Mouse (Mus musculus) MEL (cell line): ENCODE measurements around the gene Mfsd13b. TPM values are rescaled to one million over a fixed set of nuclear protein-coding genes. Genes with fewer than 3 reads are reported as not detected.

Experiments
- DNase-seq: peaks from one replicate; pipeline ENCODE4 v3.0.0; 2011; ENCODE audit warnings: low read depth, low spot score
- H3K27ac ChIP-seq: 2 replicates; pipeline ENCODE4 v1.5.1; 2012; ENCODE audit warnings: low read depth, mild to moderate bottlenecking, control low read depth, low read length, moderate library complexity; ENCODE audit not compliant: control insufficient read depth
- H3K27me3 ChIP-seq, 2 experiments: fragments of 150-350 bp in 1 of 2; sonication (generic) in 1 of 2; 2 replicates each; pipeline ENCODE4 v1.6.1; 2012; ENCODE audit warnings: low read length in 2 of 2, mild to moderate bottlenecking in 2 of 2, improper control_type of control experiment in 1 of 2, moderate library complexity in 1 of 2; ENCODE audit not compliant: insufficient read depth in 2 of 2, control insufficient read depth in 1 of 2
- H3K36me3 ChIP-seq, 2 experiments: 2 replicates each; pipeline ENCODE4 v1.6.1; 2012 to 2014; ENCODE audit warnings: low read length in 2 of 2, improper control_type of control experiment in 1 of 2, inconsistent platforms in 1 of 2, mild to moderate bottlenecking in 1 of 2; ENCODE audit not compliant: insufficient read depth in 2 of 2, control insufficient read depth in 1 of 2
- H3K4me1 ChIP-seq, 2 experiments: fragments of 150-350 bp in 1 of 2; sonication (generic) in 1 of 2; 2 replicates each; pipeline ENCODE4 v1.6.1; 2012; ENCODE audit warnings: low read length in 2 of 2, improper control_type of control experiment in 1 of 2, mild to moderate bottlenecking in 1 of 2; ENCODE audit not compliant: insufficient read depth in 2 of 2, control insufficient read depth in 1 of 2
- H3K4me3 ChIP-seq, 2 experiments: fragments of 150-350 bp in 1 of 2; sonication (generic) in 1 of 2; 2 replicates each; pipeline ENCODE4 v1.5.1; 2012; ENCODE audit warnings: low read depth in 2 of 2, low read length in 2 of 2, mild to moderate bottlenecking in 2 of 2, moderate library complexity in 2 of 2, control low read depth in 1 of 2, improper control_type of control experiment in 1 of 2; ENCODE audit not compliant: control insufficient read depth in 1 of 2, insufficient read depth in 1 of 2
- H3K79me2 ChIP-seq: 2 replicates; pipeline ENCODE4 v1.6.1; 2012; ENCODE audit warnings: mild to moderate bottlenecking, low read length, moderate library complexity; ENCODE audit not compliant: control insufficient read depth, poor library complexity, insufficient read depth
- H3K9ac ChIP-seq: 2 replicates; pipeline ENCODE4 v1.6.1; 2012; ENCODE audit warnings: low read depth, mild to moderate bottlenecking, control low read depth, low read length, moderate library complexity; ENCODE audit not compliant: control insufficient read depth, poor library complexity, severe bottlenecking
- H3K9me3 ChIP-seq: fragments of 150-350 bp; sonication (generic); replicated peaks from 2 replicates; pipeline ENCODE4 v1.6.1; 2012; ENCODE audit warnings: mild to moderate bottlenecking, low read length, improper control_type of control experiment, moderate library complexity; ENCODE audit not compliant: insufficient read depth
- BHLHE40 ChIP-seq: IDR thresholded peaks from 2 replicates; pipeline ENCODE4 v1.6.1; 2012; ENCODE audit warnings: low read depth, mild to moderate bottlenecking, inconsistent platforms, low read length, improper control_type of control experiment, borderline replicate concordance
- CHD1 ChIP-seq: IDR thresholded peaks from 2 replicates; pipeline ENCODE4 v1.6.1; 2012; ENCODE audit warnings: low read depth, mild to moderate bottlenecking, inconsistent platforms, low read length, improper control_type of control experiment
- CHD2 ChIP-seq: IDR thresholded peaks from 2 replicates; pipeline ENCODE4 v1.6.1; 2011; ENCODE audit warnings: low read length, improper control_type of control experiment
- CTCF ChIP-seq, 3 experiments: IDR thresholded peaks in 2 of 3; conservative IDR thresholded peaks in 1 of 3; 2 replicates each; pipeline ENCODE4 v1.5.1; 2011 to 2012; ENCODE audit warnings: low read length in 3 of 3, low read depth in 2 of 3, mild to moderate bottlenecking in 2 of 3, improper control_type of control experiment in 1 of 3, inconsistent platforms in 1 of 3, mixed read lengths in 1 of 3, moderate library complexity in 1 of 3; ENCODE audit not compliant: control insufficient read depth in 1 of 3, insufficient read depth in 1 of 3, poor library complexity in 1 of 3, severe bottlenecking in 1 of 3
- ELF1 ChIP-seq: IDR thresholded peaks from 2 replicates; pipeline ENCODE4 v1.6.1; 2014; ENCODE audit warnings: low read depth, mild to moderate bottlenecking, inconsistent platforms, low read length, improper control_type of control experiment, moderate library complexity
- GABPA ChIP-seq: IDR thresholded peaks from 2 replicates; pipeline ENCODE4 v1.6.1; 2012; ENCODE audit warnings: low read depth, mild to moderate bottlenecking, inconsistent platforms, low read length, improper control_type of control experiment, moderate library complexity
- HCFC1 ChIP-seq: IDR thresholded peaks from 2 replicates; pipeline ENCODE4 v1.6.1; 2012; ENCODE audit warnings: low read depth, mild to moderate bottlenecking, inconsistent platforms, low read length, improper control_type of control experiment, moderate library complexity
- KAT2A ChIP-seq: conservative IDR thresholded peaks from 2 replicates; pipeline ENCODE4 v1.6.1; 2012; ENCODE audit warnings: low read depth, low read length, improper control_type of control experiment, inconsistent platforms
- MAFK ChIP-seq: IDR thresholded peaks from 2 replicates; pipeline ENCODE4 v1.6.1; 2011; ENCODE audit warnings: low read depth, mild to moderate bottlenecking, low read length, improper control_type of control experiment, borderline replicate concordance
- MAX ChIP-seq: IDR thresholded peaks from 2 replicates; pipeline ENCODE4 v1.6.1; 2011; ENCODE audit warnings: low read length, improper control_type of control experiment
- MAZ ChIP-seq: IDR thresholded peaks from 2 replicates; pipeline ENCODE4 v1.6.1; 2012; ENCODE audit warnings: low read depth, mild to moderate bottlenecking, inconsistent platforms, low read length, improper control_type of control experiment
- MEF2A ChIP-seq: IDR thresholded peaks from 2 replicates; pipeline ENCODE4 v1.6.1; 2014; ENCODE audit warnings: low read depth, mild to moderate bottlenecking, inconsistent platforms, low read length, improper control_type of control experiment; ENCODE audit not compliant: poor library complexity, insufficient replicate concordance, severe bottlenecking; ENCODE audit errors: extremely low read depth
- MYB ChIP-seq: IDR thresholded peaks from 2 replicates; pipeline ENCODE4 v1.6.1; 2011; ENCODE audit warnings: mild to moderate bottlenecking, low read depth, low read length, improper control_type of control experiment
- MYC ChIP-seq: IDR thresholded peaks from 2 replicates; pipeline ENCODE4 v1.6.1; 2011; ENCODE audit warnings: low read depth, mild to moderate bottlenecking, low read length, improper control_type of control experiment, moderate library complexity
- POLR2A ChIP-seq, 2 experiments: IDR thresholded peaks; 2 replicates each; pipeline ENCODE4 v1.6.1; 2011 to 2012; ENCODE audit warnings: low read length in 2 of 2, mild to moderate bottlenecking in 2 of 2, control low read depth in 1 of 2, improper control_type of control experiment in 1 of 2, low read depth in 1 of 2, moderate library complexity in 1 of 2; ENCODE audit not compliant: control insufficient read depth in 1 of 2, insufficient read depth in 1 of 2, poor library complexity in 1 of 2
- POLR2AphosphoS5 ChIP-seq: IDR thresholded peaks from 2 replicates; pipeline ENCODE4 v1.6.1; 2012; ENCODE audit warnings: low read depth, borderline replicate concordance, mild to moderate bottlenecking, inconsistent platforms, low read length, moderate library complexity, mixed read lengths
- RAD21 ChIP-seq: IDR thresholded peaks from 2 replicates; pipeline ENCODE4 v1.6.1; 2011; ENCODE audit warnings: mild to moderate bottlenecking, low read depth, low read length, improper control_type of control experiment
- RCOR1 ChIP-seq: IDR thresholded peaks from 2 replicates; pipeline ENCODE4 v1.6.1; 2012; ENCODE audit warnings: low read depth, mild to moderate bottlenecking, inconsistent platforms, low read length, improper control_type of control experiment
- SIN3A ChIP-seq: IDR thresholded peaks from 2 replicates; pipeline ENCODE4 v1.6.1; 2012; ENCODE audit warnings: low read length, improper control_type of control experiment, inconsistent platforms
- TAL1 ChIP-seq: IDR thresholded peaks from 2 replicates; pipeline ENCODE4 v1.6.1; 2012; ENCODE audit warnings: mild to moderate bottlenecking, inconsistent platforms, low read length, moderate library complexity, mixed read lengths
- TBP ChIP-seq: IDR thresholded peaks from 2 replicates; pipeline ENCODE4 v1.8.0; 2011; ENCODE audit warnings: low read depth, low read length, improper control_type of control experiment
- TCF12 ChIP-seq: IDR thresholded peaks from 2 replicates; pipeline ENCODE4 v1.6.1; 2014; ENCODE audit warnings: low read depth, mild to moderate bottlenecking, inconsistent platforms, low read length, improper control_type of control experiment, moderate library complexity
- USF1 ChIP-seq: IDR thresholded peaks from 2 replicates; pipeline ENCODE4 v1.6.1; 2014; ENCODE audit warnings: low read depth, mild to moderate bottlenecking, inconsistent platforms, low read length, improper control_type of control experiment, moderate library complexity
- USF2 ChIP-seq, 2 experiments: IDR thresholded peaks; 2 replicates each; pipeline ENCODE4 v1.6.1; 2011 to 2012; ENCODE audit warnings: improper control_type of control experiment in 2 of 2, low read length in 2 of 2, borderline replicate concordance in 1 of 2, inconsistent platforms in 1 of 2, low read depth in 1 of 2, mild to moderate bottlenecking in 1 of 2; ENCODE audit not compliant: insufficient read depth in 1 of 2
- ZC3H11A ChIP-seq: IDR thresholded peaks from 2 replicates; pipeline ENCODE4 v1.6.1; 2012; ENCODE audit warnings: low read depth, mild to moderate bottlenecking, inconsistent platforms, low read length, improper control_type of control experiment
- ZKSCAN1 ChIP-seq: IDR thresholded peaks from 2 replicates; pipeline ENCODE4 v1.6.1; 2012; ENCODE audit warnings: low read depth, mild to moderate bottlenecking, inconsistent platforms, low read length, improper control_type of control experiment, moderate library complexity
- ZMIZ1 ChIP-seq: IDR thresholded peaks from 2 replicates; pipeline ENCODE4 v1.6.1; 2012; ENCODE audit warnings: low read depth, mild to moderate bottlenecking, inconsistent platforms, low read length, improper control_type of control experiment, moderate library complexity
- ZNF384 ChIP-seq: IDR thresholded peaks from 2 replicates; pipeline ENCODE4 v1.6.1; 2012; ENCODE audit warnings: low read depth, mild to moderate bottlenecking, inconsistent platforms, low read length, improper control_type of control experiment
- polyA plus RNA-seq, 2 experiments: library from polyadenylated mRNA; stranded (reverse) in 1 of 2; unstranded in 1 of 2; fragments of >175 nt in 1 of 2; fragments of >200 nt in 1 of 2; gene quantifications; 2 replicates each; pipeline versions ENCODE4 v1.2.1 to v1.2.4; 2012; ENCODE audit warnings: low replicate concordance in 2 of 2, low read depth in 1 of 2; ENCODE audit not compliant: insufficient read length in 2 of 2, insufficient read depth in 1 of 2, missing spikeins in 1 of 2
- total RNA-seq: library from RNA; depleted of rRNA; stranded (reverse); fragments of 300-350 nt; gene quantifications from 2 replicates; pipeline ENCODE4 v1.2.3, GENCODE M21; 2012

The Mfsd13b gene
- total and polyA plus RNA-seq, 3 experiments, result 0.17 TPM; not detected in 2

DNA sequence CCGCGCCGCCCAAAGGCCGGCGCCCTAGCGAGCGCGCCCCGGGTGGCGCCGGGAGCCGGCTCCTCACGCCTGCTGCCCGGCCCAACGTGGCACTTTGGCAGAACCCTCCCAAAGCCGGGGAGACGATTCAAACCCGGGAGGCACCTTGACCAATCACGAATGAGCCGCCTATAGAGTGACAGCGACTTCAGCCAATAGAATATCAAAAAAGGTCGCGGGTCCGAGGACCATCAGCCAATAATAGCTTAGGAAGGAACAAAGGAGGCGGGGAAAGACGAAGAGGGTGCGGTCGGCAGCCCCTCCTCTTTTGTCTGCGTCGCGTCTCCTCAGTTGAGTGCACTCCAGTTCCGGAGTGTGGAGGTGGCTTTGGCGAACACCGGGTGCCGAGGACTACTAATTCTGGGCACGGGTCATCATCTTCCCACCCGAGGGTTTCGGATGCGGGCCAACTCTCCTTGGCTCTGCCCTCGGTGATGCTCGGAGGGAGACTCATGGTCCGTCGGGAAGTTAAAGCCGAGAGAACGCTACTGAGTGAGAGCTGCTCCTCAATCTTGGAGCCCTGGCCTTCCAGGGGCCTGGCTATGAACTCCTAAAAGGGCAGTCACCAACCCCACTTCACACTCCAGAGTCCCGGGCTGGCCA lies at the start of gene Mfsd13b, which contains the start of gene Cdr2 (continued):
- peak; percentile 65; the same call in 1 of the 2 replicates for TF ChIP-seq MAX
- TF ChIP-seq TCF12, result peak; percentile 42
- no peak for TF ChIP-seq BHLHE40
- TF ChIP-seq, all 39 proteins: peak for 14

DNA sequence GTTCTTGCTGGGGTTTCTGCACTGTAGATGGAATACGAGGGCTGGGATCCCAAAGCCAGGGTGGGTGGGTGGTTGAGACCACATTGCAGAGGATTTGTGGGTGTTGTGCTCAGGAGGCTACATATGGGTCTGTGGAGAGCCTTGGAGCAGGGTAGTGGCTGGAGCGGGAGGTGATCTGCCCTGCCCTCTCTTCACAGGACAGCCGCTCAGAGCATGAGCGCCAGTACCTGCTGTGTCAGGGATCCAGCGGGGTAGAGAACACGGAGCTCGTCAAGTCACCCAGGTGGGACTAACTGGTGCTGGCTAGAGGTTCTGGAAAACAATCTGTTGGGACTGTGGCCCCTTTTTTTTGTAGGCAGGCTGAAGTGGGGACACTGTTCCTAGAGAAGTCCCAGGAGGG lies 49.2 kb upstream of the Mfsd13b start:
- no peak overlapping the region for H3K27ac ChIP-seq
- TF ChIP-seq HCFC1, result no peak
- TF ChIP-seq RAD21, result no peak
- TF ChIP-seq, all 39 proteins: peak for 0
- Histone ChIP-seq H3K4me3 (no peak overlapping the region), H3K9me3 (no peaks in the 10 kb centered on the region), H3K36me3 (peaks cover 0 to 27% of the 10 kb centered on the region in 2 experiments; a peak in 3 of 4 replicates), H3K9ac (no peak overlapping the region), H3K79me2 (no peaks in the 10 kb centered on the region), H3K27me3 (no peaks in the 10 kb centered on the region), H3K4me1 (peaks cover 0 to 5% of the 10 kb centered on the region in 2 experiments; a peak in 1 of 4 replicates)
- no peak for DNase-seq

- Histone ChIP-seq H3K4me3 (no peak overlapping the region), H3K9me3 (no peaks in the 10 kb centered on the region), H3K36me3 (peaks cover 0 to 28% of the 10 kb centered on the region in 2 experiments; a peak in 3 of 4 replicates), H3K79me2 (no peaks in the 10 kb centered on the region), H3K27me3 (no peaks in the 10 kb centered on the region), H3K9ac (no peak overlapping the region), H3K4me1 (peaks cover 0 to 5% of the 10 kb centered on the region in 2 experiments; a peak in 1 of 4 replicates), H3K27ac (no peak overlapping the region)
- no peak for DNase-seq
- TF ChIP-seq RCOR1 (no peak), GABPA (no peak), MYB (no peak), MAFK (no peak), ZNF384 (no peak), MYC (no peak), TBP (no peak), ZMIZ1 (no peak), ELF1 (no peak), ZC3H11A (no peak), CTCF (IDR thresholded peaks at IDR 0.05 in 2 of 3, conservative IDR thresholded peaks at IDR 0.05 in 1 of 3; ENCODE audit: control insufficient read depth in 1 of 3, insufficient read depth in 1 of 3, low read depth in 2 of 3, low read length in 3 of 3, poor library complexity in 1 of 3, severe bottlenecking in 1 of 3) (no peak), USF1 (no peak), MEF2A (no peak), KAT2A (no peak), MAX (no peak), CHD1 (no peak), POLR2AphosphoS5 (no peak), TCF12 (peak; percentile 60; the same call in 1 of the 2 replicates), MAZ (no peak), POLR2A (IDR thresholded peaks at IDR 0.05; ENCODE audit: control insufficient read depth in 1 of 2, insufficient read depth in 1 of 2, low read depth in 1 of 2, low read length in 2 of 2, poor library complexity in 1 of 2) (no peak), BHLHE40 (no peak), CHD2 (no peak), USF2 (IDR thresholded peaks at IDR 0.05; ENCODE audit: borderline replicate concordance in 1 of 2, insufficient read depth in 1 of 2, low read depth in 1 of 2, low read length in 2 of 2) (no peak), TAL1 (peak; percentile 22), SIN3A (no peak), ZKSCAN1 (no peak)
Measured at GRCm38 (mm10) chr7:120933680-120934195, 48.6 kb upstream of the Mfsd13b start.
